Mouse (Mus musculus) intestine, embryonic 16.5 days (tissue): ENCODE measurements around the gene Gbx1. TPM values are rescaled to one million over a fixed set of nuclear protein-coding genes. Genes with fewer than 3 reads are reported as not detected.

Experiments
- ATAC-seq: fragments of 200-750 bp; cut with Nextera tagmentation; 2 replicates; pipeline ENCODE4 v1.8.0; 2017; ENCODE audit warnings: moderate TSS enrichment, moderate library complexity
- H3K27ac ChIP-seq: fragments of 300-500 bp; sonication (generic); 2 replicates; pipeline ENCODE4 v1.5.1; 2014; ENCODE audit warnings: mild to moderate bottlenecking, low read length
- H3K27me3 ChIP-seq: fragments of 300-500 bp; sonication (generic); replicated peaks from 2 replicates; pipeline ENCODE4 v1.6.1; 2014; ENCODE audit warnings: low read length, control low read depth, mixed read lengths; ENCODE audit not compliant: control insufficient read depth, insufficient read depth
- H3K36me3 ChIP-seq: fragments of 300-500 bp; sonication (generic); 2 replicates; pipeline ENCODE4 v1.6.1; 2014; ENCODE audit warnings: low read length, control low read depth; ENCODE audit not compliant: control insufficient read depth, insufficient read depth
- H3K4me1 ChIP-seq: fragments of 300-500 bp; sonication (generic); 2 replicates; pipeline ENCODE4 v1.6.1; 2014; ENCODE audit warnings: low read length, control low read depth, mixed read lengths; ENCODE audit not compliant: control insufficient read depth, insufficient read depth
- H3K4me2 ChIP-seq: fragments of 300-500 bp; sonication (generic); 2 replicates; pipeline ENCODE4 v1.6.1; 2014; ENCODE audit warnings: low read depth, low read length, control low read depth
- H3K4me3 ChIP-seq: fragments of 300-500 bp; sonication (generic); 2 replicates; pipeline ENCODE4 v1.5.1; 2014; ENCODE audit warnings: mild to moderate bottlenecking, low read length
- H3K9ac ChIP-seq: fragments of 300-500 bp; sonication (generic); 2 replicates; pipeline ENCODE4 v1.6.1; 2014; ENCODE audit warnings: low read depth, low read length
- H3K9me3 ChIP-seq: fragments of 300-500 bp; sonication (generic); 2 replicates; pipeline ENCODE4 v1.6.1; 2016; ENCODE audit warnings: low read length, control low read depth; ENCODE audit not compliant: control insufficient read depth
- WGBS: fragments of 180-500 bp; shearing (Covaris S2); extraction: QIAGEN DNeasy Blood & Tissue Kit; methylation state at CpG from one replicate; pipeline ENCODE4 v1.1.7; 2014; 5-methylcytosine and 5-hydroxymethylcytosine counted together
- polyA plus RNA-seq: library from polyadenylated mRNA; unstranded; fragments of >200 nt; fragmentation: Nextera tagmentation; extraction: Ambion mirVana; gene quantifications from 2 replicates; pipeline ENCODE4 v1.2.1, GENCODE M21; 2015

The Gbx1 gene
- polyA plus RNA-seq, 1 experiment from 2014 or later, result 0.04 TPM

DNA sequence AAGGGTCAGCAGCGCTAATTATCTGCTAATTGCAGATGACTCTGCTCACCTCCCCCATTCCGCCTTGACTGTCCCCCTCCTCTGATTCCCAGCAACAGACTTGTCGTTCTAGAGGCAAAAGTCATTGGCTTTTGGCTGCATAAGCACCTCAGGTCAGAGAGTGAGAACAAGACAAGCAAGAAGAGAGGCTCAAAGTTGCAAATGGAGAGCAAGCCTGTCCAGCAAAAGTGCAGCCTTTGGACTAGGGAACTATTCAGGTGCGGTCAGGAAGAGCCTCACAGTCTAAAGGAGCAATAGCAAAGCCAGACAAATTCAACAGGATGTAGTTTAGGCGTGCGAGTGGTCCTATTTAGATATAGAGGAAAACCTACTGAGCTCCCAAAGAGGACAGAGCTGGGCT is 778 bp upstream of the Gbx1 start:
- H3K4me1 ChIP-seq, result peaks cover 14% of the 10 kb centered on the region
- no peaks in the 10 kb centered on the region for H3K9me3 ChIP-seq
- H3K36me3 ChIP-seq, result no peaks in the 10 kb centered on the region
- H3K27ac ChIP-seq, result no peak overlapping the region
- WGBS, result 15% methylated on average over 6 of the region's 6 CpGs
- H3K4me3 ChIP-seq, result no peak overlapping the region
- no peak overlapping the region for H3K4me2 ChIP-seq
- H3K9ac ChIP-seq, result no peak overlapping the region
- peaks cover 83% of the 10 kb centered on the region for H3K27me3 ChIP-seq
- no peak for ATAC-seq

DNA sequence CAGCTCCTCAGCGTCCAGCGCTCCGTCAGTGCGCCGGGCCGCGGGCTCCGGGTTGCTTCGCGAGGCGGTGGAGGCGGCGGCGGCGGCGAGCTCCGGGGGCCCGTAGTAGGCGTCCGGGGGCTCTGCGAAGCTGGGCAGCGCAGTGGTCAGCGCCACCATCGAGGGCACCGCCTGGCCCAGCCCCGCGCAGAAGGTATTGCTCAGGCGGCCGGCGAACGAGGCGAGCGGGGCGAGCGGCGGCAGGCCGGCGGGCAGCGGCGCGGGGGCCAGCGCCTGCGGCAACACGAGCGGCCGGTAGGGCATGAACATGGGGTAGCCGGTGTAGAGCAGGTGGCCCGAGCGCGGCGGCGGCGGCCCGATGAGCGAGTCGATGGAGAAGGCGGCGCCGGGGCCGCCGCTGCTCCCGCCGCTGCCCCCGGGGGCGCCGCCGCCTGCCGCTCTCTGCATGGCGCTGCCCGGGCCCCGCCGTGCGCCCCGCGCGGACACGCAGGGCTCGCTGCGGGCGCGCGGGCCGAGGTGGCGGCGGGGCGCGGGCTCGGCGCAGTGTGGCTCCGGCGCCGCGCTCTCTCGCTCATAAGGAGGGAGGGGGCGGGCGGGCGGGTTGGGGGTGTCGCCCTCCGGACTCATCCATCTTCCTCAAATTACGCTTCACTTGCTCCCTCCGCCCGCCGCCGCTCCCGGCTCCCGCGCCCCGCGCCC is 663 bp downstream of the Gbx1 start:
- peak overlapping the region; percentile 90 for H3K4me2 ChIP-seq
- H3K9ac ChIP-seq, result peak overlapping the region; percentile 43; the same call in 1 of the 2 replicates
- WGBS, result under 1% methylated on average over 54 of the region's 109 CpGs
- 0 out of 2 replicates have a peak, but pooled peaks have one; percentile 29 for ATAC-seq
- H3K27ac ChIP-seq, result no peak overlapping the region
- peaks cover 14% of the 10 kb centered on the region for H3K4me1 ChIP-seq
- peak overlapping the region; percentile 49 for H3K4me3 ChIP-seq
- H3K36me3 ChIP-seq, result no peaks in the 10 kb centered on the region
- H3K27me3 ChIP-seq, result peaks cover 83% of the 10 kb centered on the region
- no peaks in the 10 kb centered on the region for H3K9me3 ChIP-seq

GRCm38 (mm10) chr5:24525360-24526189 is 1.4 kb downstream of the Gbx1 start:
- no peak for ATAC-seq
- 4% methylated on average over 34 of the region's 34 CpGs for WGBS

DNA sequence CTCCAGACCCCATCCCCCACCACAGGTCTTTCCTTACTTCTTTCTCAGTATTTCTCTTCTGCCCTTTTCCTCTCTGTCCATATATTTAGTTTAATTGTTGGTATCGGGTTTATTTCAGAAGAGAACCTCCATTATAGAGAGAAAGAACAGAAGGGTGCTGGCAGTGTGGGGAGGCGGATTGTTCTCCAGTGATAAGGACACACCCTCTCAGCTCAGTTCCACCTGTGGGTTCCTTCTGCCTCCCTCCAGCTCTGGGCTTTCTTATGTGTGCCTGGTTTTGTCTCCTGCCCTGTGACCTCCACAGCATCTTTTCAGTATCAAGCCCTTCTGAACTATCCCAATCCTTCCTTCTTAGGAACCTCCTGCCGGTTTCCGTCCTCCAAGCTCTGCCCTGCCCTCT is 2.5 kb downstream of the Gbx1 start:
- no peak for ATAC-seq
- 17% methylated on average over 4 of the region's 4 CpGs for WGBS
- Histone ChIP-seq H3K27me3 (peaks cover 78% of the 10 kb centered on the region), H3K9ac (no peak overlapping the region), H3K4me3 (no peak overlapping the region), H3K4me2 (no peak overlapping the region), H3K27ac (no peak overlapping the region), H3K9me3 (no peaks in the 10 kb centered on the region), H3K36me3 (no peaks in the 10 kb centered on the region), H3K4me1 (peaks cover 14% of the 10 kb centered on the region)

More at GRCm38 (mm10) chr5:24525360-24526189, 1.4 kb downstream of the Gbx1 start:
- Histone ChIP-seq H3K9me3 (no peaks in the 10 kb centered on the region), H3K27ac (no peak overlapping the region), H3K36me3 (no peaks in the 10 kb centered on the region), H3K4me1 (peaks cover 14% of the 10 kb centered on the region), H3K4me3 (peak overlapping the region; percentile 49), H3K9ac (peak overlapping the region; percentile 29; the same call in 1 of the 2 replicates), H3K4me2 (peak overlapping the region; percentile 90), H3K27me3 (peaks cover 77% of the 10 kb centered on the region)

- Histone ChIP-seq H3K4me1 (peaks cover 14% of the 10 kb centered on the region), H3K9ac (no peak overlapping the region), H3K9me3 (no peaks in the 10 kb centered on the region), H3K4me2 (no peak overlapping the region), H3K36me3 (no peaks in the 10 kb centered on the region), H3K27me3 (peaks cover 71% of the 10 kb centered on the region), H3K27ac (no peak overlapping the region), H3K4me3 (no peak overlapping the region)
- WGBS, result 43% methylated on average over 8 of the region's 8 CpGs
- no peak for ATAC-seq
Observed at GRCm38 (mm10) chr5:24523806-24524205, 3.2 kb downstream of the Gbx1 start.

DNA sequence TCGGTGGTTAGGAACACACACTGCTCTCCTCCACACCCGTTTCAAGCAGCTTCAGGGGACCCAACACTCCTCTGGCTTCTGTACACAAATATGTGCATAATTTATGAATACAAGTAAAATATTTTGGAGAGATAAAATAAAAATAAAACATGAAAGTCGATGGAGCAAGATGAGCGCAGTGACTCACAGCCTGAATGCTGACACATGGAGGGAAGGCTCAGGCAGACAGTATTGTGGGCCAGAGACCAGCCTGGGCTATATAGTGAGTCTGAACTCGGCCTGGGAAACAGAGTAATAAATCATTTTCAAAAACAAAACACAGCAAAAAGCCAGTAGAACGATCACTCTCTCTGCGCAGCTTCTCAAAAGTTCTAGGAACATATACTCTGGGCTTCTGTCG is 5.6 kb downstream of the Gbx1 start:
- Histone ChIP-seq H3K9me3 (no peaks in the 10 kb centered on the region), H3K4me1 (peaks cover 5% of the 10 kb centered on the region), H3K36me3 (no peaks in the 10 kb centered on the region), H3K9ac (no peak overlapping the region), H3K27ac (no peak overlapping the region), H3K4me3 (no peak overlapping the region), H3K27me3 (peaks cover 48% of the 10 kb centered on the region), H3K4me2 (no peak overlapping the region)
- WGBS, result 58% methylated on average over 8 of the region's 8 CpGs
- ATAC-seq, result no peak

GRCm38 (mm10) chr5:24512271-24512670 is 14.7 kb downstream of the Gbx1 start:
- WGBS, result 35% methylated on average over 8 of the region's 8 CpGs
- H3K36me3 ChIP-seq, result no peaks in the 10 kb centered on the region
- no peak overlapping the region for H3K9ac ChIP-seq
- H3K9me3 ChIP-seq, result no peaks in the 10 kb centered on the region; the same call in 1 of the 2 replicates
- H3K27ac ChIP-seq, result no peak overlapping the region
- H3K27me3 ChIP-seq, result no peaks in the 10 kb centered on the region; the same call in 1 of the 2 replicates
- peak; percentile 84 for ATAC-seq
- H3K4me3 ChIP-seq, result no peak overlapping the region
- H3K4me2 ChIP-seq, result no peak overlapping the region
- H3K4me1 ChIP-seq, result no peaks in the 10 kb centered on the region

GRCm38 (mm10) chr5:24510635-24511034 is 16.4 kb downstream of the Gbx1 start:
- ATAC-seq, result no peak
- Histone ChIP-seq H3K9ac (no peak overlapping the region), H3K9me3 (no peaks in the 10 kb centered on the region; the same call in 1 of the 2 replicates), H3K27ac (no peak overlapping the region), H3K4me2 (no peak overlapping the region), H3K4me3 (no peak overlapping the region), H3K36me3 (no peaks in the 10 kb centered on the region), H3K27me3 (no peaks in the 10 kb centered on the region; the same call in 1 of the 2 replicates), H3K4me1 (no peaks in the 10 kb centered on the region)
- WGBS, result 52% methylated on average over 11 of the region's 11 CpGs

GRCm38 (mm10) chr5:24508406-24508805 is 18.6 kb downstream of the Gbx1 start:
- no peak overlapping the region for H3K4me3 ChIP-seq
- no peak overlapping the region for H3K9ac ChIP-seq
- 90% methylated on average over 7 of the region's 7 CpGs for WGBS
- ATAC-seq, result no peak
- H3K4me2 ChIP-seq, result no peak overlapping the region
- H3K27ac ChIP-seq, result no peak overlapping the region
- H3K36me3 ChIP-seq, result no peaks in the 10 kb centered on the region
- no peaks in the 10 kb centered on the region for H3K4me1 ChIP-seq
- H3K27me3 ChIP-seq, result peaks cover 3% of the 10 kb centered on the region; the same call in 1 of the 2 replicates
- no peaks in the 10 kb centered on the region; the same call in 1 of the 2 replicates for H3K9me3 ChIP-seq
